ENCODE assay signal across 20 mouse cellular contexts in genomic region chr17:24524734-24525133, GRCm38 (mm10). TPM values are rescaled to one million over a fixed set of nuclear protein-coding genes. Genes with fewer than 3 reads are reported as not detected.
A peak's percentile ranks its signal among the peaks of the same experiment; 100 is the strongest.
DNase-seq lines count a peak whose midpoint lies in the region; ATAC-seq lines count a peak whose summit lies in the region.
"Had no signal": no experiment of that assay in that cellular context is flagged by ENCODE, and none has a peak within 500 bp of the region (broad histone marks: within the 10 kb centered on the region; RNA-seq: fewer than 3 reads in every experiment).

No protein-coding gene starts in this region.

- H3K4me1 ChIP-seq in heart, embryonic 13.5 days: peaks cover 43% of the 10 kb centered on the region
- peaks cover 52% of the 10 kb centered on the region for H3K4me1 ChIP-seq in liver, embryonic 13.5 days (replicated peaks)
- H3K4me1 ChIP-seq in embryonic facial prominence, embryonic 13.5 days: peaks cover 26% of the 10 kb centered on the region
- H3K4me1 ChIP-seq in neural tube, embryonic 13.5 days (replicated peaks): peaks cover 38% of the 10 kb centered on the region
- peaks cover 32% of the 10 kb centered on the region for H3K4me1 ChIP-seq in forebrain, embryonic 10.5 days

- WGBS in heart, embryonic 13.5 days: 48% methylated on average over 2 of the region's 2 CpGs
- 82% methylated on average over 2 of the region's 2 CpGs for WGBS in liver, embryonic 13.5 days (ENCODE audit: insufficient replicate concordance)
- 74% methylated on average over 2 of the region's 2 CpGs for WGBS in embryonic facial prominence, embryonic 13.5 days
- WGBS in neural tube, embryonic 13.5 days: 87% methylated on average over 2 of the region's 2 CpGs
- WGBS in forebrain, embryonic 10.5 days: 92% methylated on average over 2 of the region's 2 CpGs

- no peak overlapping the region for H3K4me3 ChIP-seq in heart, embryonic 13.5 days
- H3K4me3 ChIP-seq in liver, embryonic 13.5 days (replicated peaks): no peak overlapping the region
- no peak overlapping the region for H3K4me3 ChIP-seq in embryonic facial prominence, embryonic 13.5 days
- H3K4me3 ChIP-seq in neural tube, embryonic 13.5 days: no peak overlapping the region
- no peak overlapping the region for H3K4me3 ChIP-seq in forebrain, embryonic 10.5 days
- H3K4me3 ChIP-seq: layer of hippocampus, adult 2 months; left cerebral cortex, adult 2 months had no signal

- no peaks in the 10 kb centered on the region for H3K9me3 ChIP-seq in heart, embryonic 13.5 days
- no peaks in the 10 kb centered on the region for H3K9me3 ChIP-seq in liver, embryonic 13.5 days (replicated peaks)
- no peaks in the 10 kb centered on the region for H3K9me3 ChIP-seq in embryonic facial prominence, embryonic 13.5 days
- H3K9me3 ChIP-seq in neural tube, embryonic 13.5 days: no peaks in the 10 kb centered on the region
- H3K9me3 ChIP-seq in forebrain, embryonic 10.5 days: no peaks in the 10 kb centered on the region

- no peaks in the 10 kb centered on the region for H3K27me3 ChIP-seq in heart, embryonic 13.5 days (replicated peaks)
- no peaks in the 10 kb centered on the region for H3K27me3 ChIP-seq in liver, embryonic 13.5 days
- H3K27me3 ChIP-seq in embryonic facial prominence, embryonic 13.5 days: no peaks in the 10 kb centered on the region
- no peaks in the 10 kb centered on the region for H3K27me3 ChIP-seq in neural tube, embryonic 13.5 days
- H3K27me3 ChIP-seq in forebrain, embryonic 10.5 days (ENCODE audit: poor library complexity, severe bottlenecking): no peaks in the 10 kb centered on the region

- H3K27ac ChIP-seq in heart, embryonic 13.5 days (replicated peaks): peak overlapping the region; percentile 41
- H3K27ac ChIP-seq in liver, embryonic 13.5 days: peak overlapping the region; percentile 18; the same call in 1 of the 2 replicates
- no peak overlapping the region for H3K27ac ChIP-seq in embryonic facial prominence, embryonic 13.5 days
- no peak overlapping the region for H3K27ac ChIP-seq in neural tube, embryonic 13.5 days (replicated peaks)
- no peak overlapping the region for H3K27ac ChIP-seq in forebrain, embryonic 10.5 days
- H3K27ac ChIP-seq: layer of hippocampus, adult 2 months; left cerebral cortex, adult 2 months had no signal

- DNase-seq in heart, postnatal 25 days (ENCODE audit: low spot score): no peak
- no peak for DNase-seq in liver, embryonic 13.5 days
- DNase-seq in liver: no peak
- no peak for DNase-seq in forebrain, embryonic 10.5 days (ENCODE audit: extremely low spot score, low spot score)
- DNase-seq: adrenal gland, postnatal 10 days; B cell, adult 2 months; cerebellum, postnatal 14 days; forebrain, postnatal 0 days; gastrocnemius, postnatal 25 days; heart, postnatal 4 days; kidney, adult 9 months; spleen, adult 18-20 months had no signal

- ATAC-seq in heart, embryonic 13.5 days (ENCODE audit: extremely low read depth, insufficient number of reproducible peaks, low FRiP score, low TSS enrichment): no peak
- no peak for ATAC-seq in liver, embryonic 13.5 days (ENCODE audit: low read depth)
- ATAC-seq in embryonic facial prominence, embryonic 13.5 days (ENCODE audit: insufficient number of reproducible peaks, insufficient read depth, low FRiP score, low TSS enrichment, low read depth): no peak
- ATAC-seq in neural tube, embryonic 13.5 days (ENCODE audit: low read depth): no peak
- no peak for ATAC-seq in cerebellum, adult (ENCODE audit: insufficient number of reproducible peaks, low FRiP score, low TSS enrichment)
- ATAC-seq: forebrain, postnatal 0 days; midbrain, embryonic 16.5 days had no signal

- intact Hi-C loops in heart, postnatal 25 days (cut with DNase I): loop anchor here (5.0 kb wide), 3 partner anchors 128 to 193 kb away; partner anchors contain the start of genes Rnf151, Rps2, Slc9a3r2 and Zfp598

- H3K4me2 ChIP-seq in heart, embryonic 13.5 days: peak overlapping the region; percentile 5; the same call in 1 of the 2 replicates
- H3K4me2 ChIP-seq in liver, embryonic 13.5 days: no peak overlapping the region
- no peak overlapping the region for H3K4me2 ChIP-seq in embryonic facial prominence, embryonic 13.5 days
- H3K4me2 ChIP-seq in neural tube, embryonic 13.5 days: no peak overlapping the region

- peaks cover 28% of the 10 kb centered on the region for H3K36me3 ChIP-seq in heart, embryonic 13.5 days
- H3K36me3 ChIP-seq in liver, embryonic 13.5 days: peaks cover 38% of the 10 kb centered on the region
- peaks cover 33% of the 10 kb centered on the region for H3K36me3 ChIP-seq in embryonic facial prominence, embryonic 13.5 days
- H3K36me3 ChIP-seq in neural tube, embryonic 13.5 days: peaks cover 17% of the 10 kb centered on the region; the same call in 1 of the 2 replicates
- H3K36me3 ChIP-seq in forebrain, embryonic 10.5 days (replicated peaks): peaks cover 59% of the 10 kb centered on the region

- peak overlapping the region; percentile 51 for H3K9ac ChIP-seq in heart, embryonic 13.5 days
- H3K9ac ChIP-seq in liver, embryonic 13.5 days: peak overlapping the region; percentile 54; the same call in 1 of the 2 replicates
- H3K9ac ChIP-seq in embryonic facial prominence, embryonic 13.5 days: peak overlapping the region; percentile 90
- peak overlapping the region; percentile 35; the same call in 1 of the 2 replicates for H3K9ac ChIP-seq in neural tube, embryonic 13.5 days
- H3K9ac ChIP-seq: forebrain, postnatal 0 days had no signal

RNA-seq across cellular contexts. Expression of gene Traf7, which starts 3.0 kb away (rescaled TPM):
- 72.5 and 76.1 TPM in 2 replicates for polyA plus RNA-seq in heart, embryonic 13.5 days (2015; fragmentation: Nextera tagmentation; extraction: Ambion mirVana)
- 10 to 100 TPM; 43.6 to 54.1 TPM for total RNA-seq in heart, postnatal 25 days (2021)
- 40.7 and 43.9 TPM in 2 replicates for polyA plus RNA-seq in liver, embryonic 13.5 days (2015; fragmentation: Nextera tagmentation; extraction: Ambion mirVana)
- polyA plus RNA-seq in embryonic facial prominence, embryonic 13.5 days (2015; fragmentation: Nextera tagmentation; extraction: Ambion mirVana): 96.1 and 97.1 TPM in 2 replicates
- 70.1 and 82.9 TPM in 2 replicates for polyA plus RNA-seq in neural tube, embryonic 13.5 days (2015; fragmentation: Nextera tagmentation; extraction: Ambion mirVana)
- 128 and 132 TPM in 2 replicates for polyA plus RNA-seq in forebrain, embryonic 10.5 days (2016; fragmentation: Nextera tagmentation; extraction: Ambion mirVana)

RNA-seq across cellular contexts. Expression of gene Rab26, which starts 9.3 kb away (rescaled TPM):
- polyA plus RNA-seq in heart, embryonic 13.5 days (2015; fragmentation: Nextera tagmentation; extraction: Ambion mirVana): 1.0 and 1.4 TPM in 2 replicates
- total RNA-seq in heart, postnatal 25 days (2021): not detected
- polyA plus RNA-seq in liver, embryonic 13.5 days (2015; fragmentation: Nextera tagmentation; extraction: Ambion mirVana): 0.88 and 0.99 TPM in 2 replicates
- polyA plus RNA-seq in embryonic facial prominence, embryonic 13.5 days (2015; fragmentation: Nextera tagmentation; extraction: Ambion mirVana): 2.8 and 3.3 TPM in 2 replicates
- polyA plus RNA-seq in neural tube, embryonic 13.5 days (2015; fragmentation: Nextera tagmentation; extraction: Ambion mirVana): 1.5 and 1.6 TPM in 2 replicates
- 1.9 and 3.5 TPM in 2 replicates for polyA plus RNA-seq in forebrain, embryonic 10.5 days (2016; fragmentation: Nextera tagmentation; extraction: Ambion mirVana)
- total RNA-seq: neutrophil, adult 5-6 weeks had no signal

RNA-seq across cellular contexts. Expression of gene Pkd1, which starts 24.9 kb away (rescaled TPM):
- 10.9 and 14.2 TPM in 2 replicates for polyA plus RNA-seq in heart, embryonic 13.5 days (2015; fragmentation: Nextera tagmentation; extraction: Ambion mirVana)
- 10 to 100 TPM; 41.2 to 50.6 TPM for total RNA-seq in heart, postnatal 25 days (2021)
- polyA plus RNA-seq in liver, embryonic 13.5 days (2015; fragmentation: Nextera tagmentation; extraction: Ambion mirVana): 2.2 and 3.3 TPM in 2 replicates
- polyA plus RNA-seq in embryonic facial prominence, embryonic 13.5 days (2015; fragmentation: Nextera tagmentation; extraction: Ambion mirVana): 24.1 and 30.6 TPM in 2 replicates
- polyA plus RNA-seq in neural tube, embryonic 13.5 days (2015; fragmentation: Nextera tagmentation; extraction: Ambion mirVana): 20.1 and 22.9 TPM in 2 replicates
- polyA plus RNA-seq in forebrain, embryonic 10.5 days (2016; fragmentation: Nextera tagmentation; extraction: Ambion mirVana): 12.9 and 16.3 TPM in 2 replicates

RNA-seq across cellular contexts. Expression of gene Caskin1, which starts 36.3 kb away (rescaled TPM):
- 0.55 and 0.76 TPM in 2 replicates for polyA plus RNA-seq in heart, embryonic 13.5 days (2015; fragmentation: Nextera tagmentation; extraction: Ambion mirVana)
- under 1 TPM; 0.14 to 0.39 TPM for total RNA-seq in heart, postnatal 25 days (2021)
- 0.15 and 0.20 TPM in 2 replicates for polyA plus RNA-seq in liver, embryonic 13.5 days (2015; fragmentation: Nextera tagmentation; extraction: Ambion mirVana)
- 3.5 and 5.4 TPM in 2 replicates for polyA plus RNA-seq in embryonic facial prominence, embryonic 13.5 days (2015; fragmentation: Nextera tagmentation; extraction: Ambion mirVana)
- 35.0 and 35.3 TPM in 2 replicates for polyA plus RNA-seq in neural tube, embryonic 13.5 days (2015; fragmentation: Nextera tagmentation; extraction: Ambion mirVana)
- 3.8 and 4.3 TPM in 2 replicates for polyA plus RNA-seq in forebrain, embryonic 10.5 days (2016; fragmentation: Nextera tagmentation; extraction: Ambion mirVana)
- total RNA-seq: neutrophil, adult 5-6 weeks had no signal

RNA-seq across cellular contexts. Expression of gene Mlst8, which starts 45.9 kb away (rescaled TPM):
- 18.1 TPM in 2 replicates for polyA plus RNA-seq in heart, embryonic 13.5 days (2015; fragmentation: Nextera tagmentation; extraction: Ambion mirVana)
- 10 to 100 TPM in 1 of 2 experiments, 1 to 10 TPM in 1; 9.4 to 11.3 TPM for total RNA-seq in heart, postnatal 25 days (2021)
- polyA plus RNA-seq in liver, embryonic 13.5 days (2015; fragmentation: Nextera tagmentation; extraction: Ambion mirVana): 11.7 and 13.8 TPM in 2 replicates
- 32.5 and 33.2 TPM in 2 replicates for polyA plus RNA-seq in embryonic facial prominence, embryonic 13.5 days (2015; fragmentation: Nextera tagmentation; extraction: Ambion mirVana)
- 35.7 and 36.2 TPM in 2 replicates for polyA plus RNA-seq in neural tube, embryonic 13.5 days (2015; fragmentation: Nextera tagmentation; extraction: Ambion mirVana)
- 36.8 and 40.0 TPM in 2 replicates for polyA plus RNA-seq in forebrain, embryonic 10.5 days (2016; fragmentation: Nextera tagmentation; extraction: Ambion mirVana)

Comparison
In these comparisons a context has a peak if more than half of its experiments do, and no peak if none do; other contexts are left out.
1. H3K27ac ChIP-seq: peak in heart, embryonic 13.5 days (single experiment) and liver, embryonic 13.5 days (single experiment); none in embryonic facial prominence, embryonic 13.5 days (single experiment), neural tube, embryonic 13.5 days (single experiment) and forebrain, embryonic 10.5 days (single experiment).
2. H3K9ac ChIP-seq: peak in every context shown above with its lines; median percentile 90 in embryonic facial prominence, embryonic 13.5 days; 54 in liver, embryonic 13.5 days; 51 in heart, embryonic 13.5 days; 35 in neural tube, embryonic 13.5 days.